Mouse (Mus musculus): ENCODE measurements at regions not wholly inside any gene's neighbourhood (a gene's known extent, or its start where the extent isn't known, plus 50 kb on each side); places are given as distances from the start of the nearest gene placed in this dataset.

DNA sequence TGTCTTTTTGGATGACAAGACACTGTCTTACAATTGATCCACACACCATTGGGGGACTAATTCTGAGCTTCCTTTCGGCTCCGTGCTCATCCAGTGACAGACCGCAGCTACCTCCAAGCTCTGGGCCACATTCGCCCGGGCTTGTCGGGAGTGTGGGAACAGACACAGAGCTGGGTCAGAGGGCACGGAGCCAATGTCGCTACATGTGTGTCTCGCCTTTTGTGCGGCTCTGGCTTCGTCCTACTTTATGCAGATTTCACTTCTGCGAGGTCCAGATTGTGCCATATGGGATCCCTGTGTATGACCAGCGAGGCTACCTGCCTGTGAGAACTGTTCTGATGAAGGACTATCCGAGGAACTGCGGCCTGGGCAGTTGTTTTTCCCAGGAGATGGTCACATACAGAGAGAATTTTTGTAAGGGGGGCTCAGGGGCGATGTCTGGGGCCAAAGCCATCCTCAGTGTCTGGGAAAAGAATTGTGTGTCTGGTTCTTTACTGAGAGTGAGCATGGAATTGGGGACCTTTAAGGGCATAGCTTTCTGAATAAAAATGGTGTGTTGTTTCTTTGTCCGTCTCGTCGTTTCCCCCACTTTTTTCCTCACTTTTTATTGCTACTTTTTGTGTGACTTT lies 182.6 kb downstream of the Tmem161b start:
- Histone ChIP-seq H3K27ac (replicated peaks) (peak overlapping the region; percentile 56), H3K9ac (replicated peaks) (no peak overlapping the region), H3K4me1 (peaks cover 2% of the 10 kb centered on the region), H3K36me3 (no peaks in the 10 kb centered on the region), H3K4me2 (replicated peaks) (peak overlapping the region; percentile 25), H3K27me3 (no peaks in the 10 kb centered on the region), H3K4me3 (no peak overlapping the region), H3K9me3 (no peaks in the 10 kb centered on the region)
- 56% methylated on average over 19 of the region's 19 CpGs for WGBS
- peak; percentile 72 for ATAC-seq (ENCODE audit: low FRiP score, low read depth)

DNA sequence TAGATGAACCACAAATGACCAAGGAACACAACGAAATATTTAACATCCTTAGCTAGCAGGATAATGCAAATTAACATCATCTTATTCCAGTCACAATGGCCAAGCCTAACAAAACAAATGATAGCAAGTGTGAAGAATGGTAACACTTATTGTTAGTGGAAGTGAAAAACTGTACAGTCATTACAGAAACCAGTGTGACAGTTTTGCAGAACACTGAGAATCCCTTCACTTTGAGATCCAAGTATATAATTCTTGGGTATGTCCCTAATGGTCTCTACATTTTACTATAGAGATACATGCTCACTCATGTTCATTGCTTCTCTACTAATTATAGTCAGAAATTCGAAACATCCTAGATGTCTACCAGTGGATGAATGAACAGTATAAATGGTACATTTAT lies 212.3 kb downstream of the Tmem161b start:
- Histone ChIP-seq H3K4me2 (replicated peaks) (no peak overlapping the region), H3K9me3 (no peaks in the 10 kb centered on the region), H3K27me3 (no peaks in the 10 kb centered on the region), H3K4me3 (no peak overlapping the region), H3K36me3 (no peaks in the 10 kb centered on the region), H3K9ac (replicated peaks) (no peak overlapping the region), H3K27ac (replicated peaks) (no peak overlapping the region), H3K4me1 (peaks cover 12% of the 10 kb centered on the region; the same call in 1 of the 2 replicates)
- ATAC-seq (ENCODE audit: low FRiP score, low read depth): no peak
- WGBS: 77% methylated on average over 2 of the region's 2 CpGs

DNA sequence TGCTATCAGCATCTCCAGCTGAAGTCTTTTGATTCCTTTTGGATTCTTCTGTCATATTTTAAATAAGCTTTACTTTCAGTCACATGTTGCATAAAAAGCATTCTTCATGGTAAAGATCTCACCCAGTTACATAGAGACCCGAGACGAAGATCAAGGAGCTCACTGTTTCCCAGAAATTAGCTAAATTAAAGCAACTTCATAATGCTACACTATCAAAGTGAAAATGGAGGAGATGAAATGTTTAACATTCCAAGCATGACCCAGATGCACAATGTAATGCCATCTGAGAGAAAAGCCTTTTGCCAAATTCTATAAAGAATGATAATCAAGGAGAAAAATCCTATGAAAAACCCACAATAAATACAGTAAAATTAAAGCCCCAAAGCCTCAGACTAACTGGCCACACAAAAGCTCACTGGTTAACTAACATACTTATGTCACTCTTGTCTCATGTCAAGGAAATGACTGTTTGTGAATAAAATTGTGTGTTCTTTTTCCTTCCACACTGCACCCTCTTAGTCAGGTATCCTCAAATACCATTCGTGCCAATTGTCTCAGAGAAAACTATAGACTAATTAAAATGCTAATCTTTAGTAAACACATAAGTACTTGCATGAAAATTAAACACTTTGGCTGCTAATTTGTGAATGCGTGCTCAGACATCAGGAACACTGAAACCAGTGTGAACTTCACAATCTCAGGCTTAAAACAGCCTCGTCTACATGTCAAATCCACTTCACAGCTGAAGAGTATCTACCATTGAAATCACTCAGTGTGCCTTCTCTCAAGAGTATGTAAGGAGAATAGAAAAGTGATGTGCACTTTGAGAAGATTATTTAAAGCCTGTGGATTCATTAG lies 215.7 kb downstream of the Tmem161b start:
- no peak overlapping the region for H3K4me2 ChIP-seq (replicated peaks)
- H3K9me3 ChIP-seq: no peaks in the 10 kb centered on the region
- no peak overlapping the region for H3K9ac ChIP-seq (replicated peaks)
- H3K36me3 ChIP-seq: no peaks in the 10 kb centered on the region
- 46% methylated on average over 5 of the region's 5 CpGs for WGBS
- no peak overlapping the region for H3K27ac ChIP-seq (replicated peaks)
- peaks cover 12% of the 10 kb centered on the region; the same call in 1 of the 2 replicates for H3K4me1 ChIP-seq
- H3K4me3 ChIP-seq: no peak overlapping the region
- ATAC-seq (ENCODE audit: low FRiP score, low read depth): peak; percentile 74; the same call in 1 of the 2 replicates
- no peaks in the 10 kb centered on the region for H3K27me3 ChIP-seq

DNA sequence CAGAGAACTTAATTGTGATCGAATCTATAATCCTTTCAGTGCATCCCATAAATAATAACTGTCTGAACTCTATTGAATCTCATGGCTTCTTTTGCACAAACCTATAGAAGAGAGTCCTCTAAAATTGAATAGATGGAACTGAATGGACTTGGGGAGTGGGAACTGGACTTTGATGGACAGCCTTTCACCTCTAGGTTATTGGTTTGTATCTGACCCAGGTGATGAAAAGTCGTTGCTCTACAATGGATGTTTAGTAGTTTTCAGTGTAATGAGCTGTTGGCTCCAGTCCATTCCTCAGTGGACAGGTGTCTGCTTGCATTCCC lies 216.3 kb downstream of the Tmem161b start:
- H3K4me2 ChIP-seq (replicated peaks): no peak overlapping the region
- H3K4me3 ChIP-seq: no peak overlapping the region
- 64% methylated on average over 2 of the region's 2 CpGs for WGBS
- no peak overlapping the region for H3K9ac ChIP-seq (replicated peaks)
- no peaks in the 10 kb centered on the region for H3K27me3 ChIP-seq
- peaks cover 12% of the 10 kb centered on the region; the same call in 1 of the 2 replicates for H3K4me1 ChIP-seq
- peak; percentile 47; the same call in 1 of the 2 replicates for ATAC-seq (ENCODE audit: low FRiP score, low read depth)
- H3K9me3 ChIP-seq: no peaks in the 10 kb centered on the region
- no peaks in the 10 kb centered on the region for H3K36me3 ChIP-seq
- H3K27ac ChIP-seq (replicated peaks): no peak overlapping the region

DNA sequence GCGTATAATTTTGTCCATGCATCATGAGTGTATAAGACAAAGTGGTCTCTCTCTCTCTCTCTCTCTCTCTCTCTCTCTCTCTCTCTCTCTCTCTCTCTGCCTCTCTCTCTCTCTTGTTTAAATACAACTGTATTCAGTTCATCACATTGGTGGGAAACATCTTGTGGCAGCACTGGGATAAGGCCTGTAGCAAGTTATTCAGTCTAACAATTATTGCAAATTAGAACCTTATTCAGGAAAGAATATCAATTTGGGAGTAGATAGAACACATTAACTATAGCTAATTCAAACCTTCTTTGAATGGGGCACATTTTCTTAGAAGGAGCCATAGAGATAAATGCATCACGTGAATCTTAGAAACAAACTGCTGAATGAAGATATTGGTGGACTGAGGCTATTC lies 226.4 kb downstream of the Tmem161b start:
- Histone ChIP-seq H3K27me3 (no peaks in the 10 kb centered on the region), H3K36me3 (no peaks in the 10 kb centered on the region), H3K9ac (replicated peaks) (no peak overlapping the region), H3K4me3 (no peak overlapping the region), H3K9me3 (no peaks in the 10 kb centered on the region), H3K4me2 (replicated peaks) (no peak overlapping the region), H3K4me1 (peaks cover 19% of the 10 kb centered on the region), H3K27ac (replicated peaks) (peak overlapping the region; percentile 39)
- 53% methylated on average over 2 of the region's 2 CpGs for WGBS
- peak; percentile 0; the same call in 1 of the 2 replicates for ATAC-seq (ENCODE audit: low FRiP score, low read depth)

DNA sequence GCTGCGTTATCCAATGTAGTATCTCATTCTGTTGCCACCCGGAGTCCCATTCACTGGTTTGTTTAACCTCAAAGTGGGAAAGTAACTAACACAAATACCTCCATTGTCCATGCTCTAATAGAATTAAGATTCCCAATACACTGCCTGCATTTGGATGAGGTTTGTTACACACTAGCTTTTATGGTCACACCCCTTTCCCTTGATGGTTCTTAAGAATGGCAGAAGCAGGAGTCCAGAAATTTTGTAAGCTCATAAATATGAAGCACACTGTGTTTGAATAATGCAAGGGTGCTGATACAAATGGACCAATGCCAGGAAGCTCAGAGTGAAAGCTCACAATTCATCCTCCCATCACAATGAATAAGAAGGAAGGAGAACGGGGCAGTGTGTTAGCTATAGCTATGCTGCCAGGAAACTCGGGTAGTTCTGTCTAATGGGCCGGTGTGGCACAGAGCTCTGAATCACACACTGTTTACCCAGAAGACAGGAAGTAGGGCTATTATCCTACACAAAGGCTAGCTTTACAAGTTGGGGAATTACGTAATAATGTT lies 227.0 kb downstream of the Tmem161b start:
- H3K27ac ChIP-seq (replicated peaks): peak overlapping the region; percentile 69
- H3K4me3 ChIP-seq: no peak overlapping the region
- H3K9me3 ChIP-seq: no peaks in the 10 kb centered on the region
- no peaks in the 10 kb centered on the region for H3K36me3 ChIP-seq
- peak; percentile 97 for ATAC-seq (ENCODE audit: low FRiP score, low read depth)
- H3K27me3 ChIP-seq: no peaks in the 10 kb centered on the region
- H3K9ac ChIP-seq (replicated peaks): no peak overlapping the region
- H3K4me1 ChIP-seq: peaks cover 19% of the 10 kb centered on the region
- no peak overlapping the region for H3K4me2 ChIP-seq (replicated peaks)
- 23% methylated on average over 6 of the region's 6 CpGs for WGBS
